Mouse (Mus musculus) intestine, embryonic 16.5 days (tissue): Measurements from ENCODE around the gene Pkp4. TPM values are rescaled to one million over a fixed set of nuclear protein-coding genes. Genes with fewer than 3 reads are reported as not detected.
"Not testable (repeated sequence)": the region's sequence is repeated elsewhere in the genome, so short reads cannot be mapped to it uniquely, and the experiment has no call there.

ENCODE experiments used
- ATAC-seq: fragments of 200-750 bp; cut with Nextera tagmentation; 2 replicates; pipeline ENCODE4 v1.8.0; 2017; ENCODE audit warnings: moderate TSS enrichment, moderate library complexity
- H3K27ac ChIP-seq: fragments of 300-500 bp; sonication (generic); 2 replicates; pipeline ENCODE4 v1.5.1; 2014; ENCODE audit warnings: mild to moderate bottlenecking, low read length
- H3K27me3 ChIP-seq: fragments of 300-500 bp; sonication (generic); replicated peaks from 2 replicates; pipeline ENCODE4 v1.6.1; 2014; ENCODE audit warnings: low read length, control low read depth, mixed read lengths; ENCODE audit not compliant: control insufficient read depth, insufficient read depth
- H3K36me3 ChIP-seq: fragments of 300-500 bp; sonication (generic); 2 replicates; pipeline ENCODE4 v1.6.1; 2014; ENCODE audit warnings: low read length, control low read depth; ENCODE audit not compliant: control insufficient read depth, insufficient read depth
- H3K4me1 ChIP-seq: fragments of 300-500 bp; sonication (generic); 2 replicates; pipeline ENCODE4 v1.6.1; 2014; ENCODE audit warnings: low read length, control low read depth, mixed read lengths; ENCODE audit not compliant: control insufficient read depth, insufficient read depth
- H3K4me2 ChIP-seq: fragments of 300-500 bp; sonication (generic); 2 replicates; pipeline ENCODE4 v1.6.1; 2014; ENCODE audit warnings: low read depth, low read length, control low read depth
- H3K4me3 ChIP-seq: fragments of 300-500 bp; sonication (generic); 2 replicates; pipeline ENCODE4 v1.5.1; 2014; ENCODE audit warnings: mild to moderate bottlenecking, low read length
- H3K9ac ChIP-seq: fragments of 300-500 bp; sonication (generic); 2 replicates; pipeline ENCODE4 v1.6.1; 2014; ENCODE audit warnings: low read depth, low read length
- H3K9me3 ChIP-seq: fragments of 300-500 bp; sonication (generic); 2 replicates; pipeline ENCODE4 v1.6.1; 2016; ENCODE audit warnings: low read length, control low read depth; ENCODE audit not compliant: control insufficient read depth
- WGBS: fragments of 180-500 bp; shearing (Covaris S2); extraction: QIAGEN DNeasy Blood & Tissue Kit; methylation state at CpG from one replicate; pipeline ENCODE4 v1.1.7; 2014; 5-methylcytosine and 5-hydroxymethylcytosine counted together
- polyA plus RNA-seq: library from polyadenylated mRNA; unstranded; fragments of >200 nt; fragmentation: Nextera tagmentation; extraction: Ambion mirVana; gene quantifications from 2 replicates; pipeline ENCODE4 v1.2.1, GENCODE M21; 2015

Pkp4 gene
- polyA plus RNA-seq, 1 experiment from 2014 or later = 17.3 TPM

DNA sequence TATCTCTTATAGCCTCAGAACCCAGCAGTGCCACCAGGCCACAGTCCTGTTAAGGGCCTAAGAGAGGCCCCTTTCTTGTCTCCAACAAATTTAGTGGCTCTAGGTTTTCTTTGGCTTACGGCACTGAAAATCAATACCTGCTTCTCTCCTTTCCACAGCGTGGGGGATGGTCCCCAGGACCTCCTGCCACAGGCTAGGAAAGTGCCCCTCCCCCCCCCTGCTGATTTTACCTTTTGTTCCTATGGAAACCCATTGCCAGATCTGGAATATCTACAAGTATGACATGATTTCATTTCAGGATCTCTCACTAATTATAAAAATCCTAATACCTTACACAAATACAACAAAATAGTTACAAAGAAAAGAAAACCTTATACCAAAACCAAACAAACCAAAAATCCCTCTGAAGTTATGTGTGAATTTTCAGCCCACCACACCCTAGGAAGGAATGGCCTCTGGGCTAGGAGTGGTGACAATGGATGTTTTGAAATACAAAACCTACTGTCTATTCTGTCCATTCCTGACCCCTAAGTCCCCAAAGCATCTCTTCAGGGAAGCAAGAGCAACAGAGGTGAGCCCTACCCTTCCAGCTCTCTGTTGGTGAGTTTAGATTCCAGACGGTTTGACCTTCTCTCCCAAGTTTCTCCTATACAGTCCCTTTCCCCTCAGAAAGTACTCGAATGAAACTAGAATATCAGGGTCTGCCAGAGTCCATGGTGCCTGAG, 224.7 kb downstream of the Pkp4 start:
- no peaks in the 10 kb centered on the region for H3K9me3 ChIP-seq
- no peak overlapping the region for H3K27ac ChIP-seq
- no peak overlapping the region for H3K4me3 ChIP-seq
- H3K4me1 ChIP-seq = no peaks in the 10 kb centered on the region
- H3K36me3 ChIP-seq = no peaks in the 10 kb centered on the region
- H3K4me2 ChIP-seq = no peak overlapping the region
- ATAC-seq = no peak
- WGBS = 63% methylated on average over 4 of the region's 4 CpGs
- no peaks in the 10 kb centered on the region for H3K27me3 ChIP-seq
- no peak overlapping the region for H3K9ac ChIP-seq

- whole genome bisulfite sequencing = 87% methylated on average over 5 of the region's 5 CpGs
- H3K4me1 ChIP-seq = no peaks in the 10 kb centered on the region
- no peak overlapping the region for H3K4me3 ChIP-seq
- no peaks in the 10 kb centered on the region for H3K36me3 ChIP-seq
- H3K9me3 ChIP-seq = no peaks in the 10 kb centered on the region
- H3K27ac ChIP-seq = no peak overlapping the region
- H3K27me3 ChIP-seq = no peaks in the 10 kb centered on the region
- no peak overlapping the region for H3K9ac ChIP-seq
- no peak for ATAC-seq
- H3K4me2 ChIP-seq = no peak overlapping the region
Observed at GRCm38 (mm10) chr2:59389971-59390370, 229.3 kb downstream of the Pkp4 start.

DNA sequence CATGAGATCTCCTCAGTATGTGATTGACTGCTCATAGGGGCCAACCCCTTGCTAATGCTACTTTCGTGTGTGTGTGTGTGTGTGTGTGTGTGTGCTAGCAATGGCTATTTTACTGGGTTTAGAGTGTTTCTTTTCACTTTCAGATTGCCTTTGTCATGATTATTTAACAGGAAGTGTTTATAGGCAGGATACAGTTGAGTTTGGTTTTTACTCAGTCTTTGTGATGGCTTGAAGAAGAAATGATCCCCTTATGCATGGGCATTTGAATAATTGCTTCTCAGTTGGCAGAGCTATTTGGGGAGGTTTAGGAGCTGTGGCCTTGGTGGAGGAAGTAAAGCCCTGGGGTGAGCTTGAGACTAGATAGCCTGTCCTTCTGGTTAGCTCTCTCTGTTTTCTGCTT, 232.5 kb downstream of the Pkp4 start:
- Histone ChIP-seq H3K4me3 (no peak overlapping the region), H3K27ac (no peak overlapping the region), H3K4me1 (no peaks in the 10 kb centered on the region), H3K36me3 (no peaks in the 10 kb centered on the region), H3K27me3 (no peaks in the 10 kb centered on the region), H3K9ac (no peak overlapping the region), H3K9me3 (no peaks in the 10 kb centered on the region), H3K4me2 (no peak overlapping the region)
- ATAC-seq = no peak
- 68% methylated on average over 1 of the region's 1 CpGs for WGBS

GRCm38 (mm10) chr2:59394651-59395050, 234.0 kb downstream of the Pkp4 start:
- 96% methylated on average over 4 of the region's 4 CpGs for WGBS
- H3K9ac ChIP-seq = no peak overlapping the region
- H3K36me3 ChIP-seq = no peaks in the 10 kb centered on the region
- no peak overlapping the region for H3K27ac ChIP-seq
- no peaks in the 10 kb centered on the region for H3K4me1 ChIP-seq
- H3K4me3 ChIP-seq = no peak overlapping the region
- H3K4me2 ChIP-seq = no peak overlapping the region
- no peaks in the 10 kb centered on the region for H3K9me3 ChIP-seq
- H3K27me3 ChIP-seq = no peaks in the 10 kb centered on the region
- ATAC-seq = no peak

DNA sequence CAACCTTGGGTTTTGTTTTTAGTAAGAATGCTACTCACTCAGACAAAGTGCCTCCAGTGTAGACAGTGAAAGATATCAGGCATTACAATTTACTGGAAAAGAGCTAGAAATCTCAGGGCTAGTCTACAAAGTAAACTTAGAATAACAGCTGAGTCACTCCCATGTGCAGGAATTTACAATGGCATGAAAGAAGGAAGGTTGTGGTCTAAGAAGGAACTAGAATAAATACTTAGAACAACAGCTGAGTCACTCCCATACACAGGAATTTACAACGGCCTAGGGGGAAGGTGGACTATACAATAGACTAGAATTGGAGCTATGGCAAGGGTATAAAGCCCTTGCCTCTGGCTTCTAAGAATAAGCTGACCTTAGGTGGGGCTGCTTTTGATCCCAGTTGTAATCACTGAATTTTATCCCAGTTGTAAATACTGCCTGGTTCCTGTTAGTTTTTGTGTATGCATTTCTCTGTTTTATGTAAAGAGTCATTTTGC, 234.6 kb downstream of the Pkp4 start:
- not testable (repeated sequence) for H3K9me3 ChIP-seq, H3K36me3 ChIP-seq, H3K4me2 ChIP-seq, ATAC-seq, H3K27ac ChIP-seq, H3K4me1 ChIP-seq, H3K27me3 ChIP-seq, H3K9ac ChIP-seq, H3K4me3 ChIP-seq
- 66% methylated on average over 1 of the region's 1 CpGs for WGBS

DNA sequence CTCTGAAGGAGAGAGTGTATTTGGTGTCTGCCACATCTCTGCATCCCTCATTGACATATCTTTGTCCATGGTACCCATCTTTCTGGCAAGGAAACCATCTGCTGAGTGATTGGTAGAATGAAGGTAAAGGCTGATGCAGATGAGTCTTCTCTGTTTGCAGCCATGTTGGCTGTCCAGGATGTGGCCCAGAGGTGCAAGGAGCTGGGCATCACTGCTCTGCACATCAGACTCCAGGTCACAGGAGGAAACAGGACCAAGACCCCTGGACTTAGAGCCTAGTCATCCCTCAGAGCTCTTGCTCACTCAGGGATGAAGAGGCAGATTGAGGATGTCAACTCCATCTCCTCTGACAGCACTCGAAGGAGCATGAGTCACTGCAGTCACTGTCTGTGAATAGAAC, 235.9 kb downstream of the Pkp4 start:
- no peak overlapping the region for H3K27ac ChIP-seq
- no peak overlapping the region for H3K4me2 ChIP-seq
- no peaks in the 10 kb centered on the region for H3K4me1 ChIP-seq
- WGBS = 78% methylated on average over 1 of the region's 1 CpGs
- no peaks in the 10 kb centered on the region for H3K27me3 ChIP-seq
- no peak overlapping the region for H3K9ac ChIP-seq
- ATAC-seq = no peak
- H3K36me3 ChIP-seq = no peaks in the 10 kb centered on the region
- H3K9me3 ChIP-seq = no peaks in the 10 kb centered on the region
- H3K4me3 ChIP-seq = no peak overlapping the region

DNA sequence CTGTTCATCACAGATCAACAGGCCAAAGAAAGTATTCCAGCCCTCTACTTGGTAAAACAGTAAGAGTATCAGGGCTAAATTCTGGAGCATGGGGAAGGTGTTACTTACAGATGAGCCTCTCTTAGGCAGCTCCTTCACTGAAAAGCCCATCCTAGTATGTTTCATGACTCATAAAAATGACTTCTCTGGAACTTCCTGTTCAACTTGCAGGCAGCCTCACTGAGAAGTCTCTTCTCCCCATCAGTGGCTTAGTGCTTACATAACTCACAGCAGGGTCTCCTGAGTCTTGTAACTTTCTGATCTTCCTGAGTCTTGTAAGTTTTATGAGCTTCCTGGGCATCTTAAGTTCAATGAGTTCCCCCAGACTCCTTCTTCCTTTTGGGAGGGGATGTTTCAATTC, 236.9 kb downstream of the Pkp4 start:
- H3K9me3 ChIP-seq = no peaks in the 10 kb centered on the region
- H3K4me3 ChIP-seq = no peak overlapping the region
- H3K4me1 ChIP-seq = 0 out of 2 replicates have a peak, but pooled peaks cover 3% of the 10 kb centered on the region
- no peaks in the 10 kb centered on the region for H3K36me3 ChIP-seq
- H3K27ac ChIP-seq = no peak overlapping the region
- no peaks in the 10 kb centered on the region for H3K27me3 ChIP-seq
- no peak overlapping the region for H3K9ac ChIP-seq
- no peak overlapping the region for H3K4me2 ChIP-seq
- no peak for ATAC-seq

GRCm38 (mm10) chr2:59400901-59401378, 240.3 kb downstream of the Pkp4 start:
- WGBS = 71% methylated on average over 2 of the region's 2 CpGs
- Histone ChIP-seq H3K9me3 (no peaks in the 10 kb centered on the region), H3K9ac (no peak overlapping the region), H3K4me1 (0 out of 2 replicates have a peak, but pooled peaks cover 3% of the 10 kb centered on the region), H3K4me2 (no peak overlapping the region), H3K27me3 (no peaks in the 10 kb centered on the region), H3K4me3 (no peak overlapping the region), H3K36me3 (no peaks in the 10 kb centered on the region), H3K27ac (no peak overlapping the region)
- peak; percentile 68 for ATAC-seq

DNA sequence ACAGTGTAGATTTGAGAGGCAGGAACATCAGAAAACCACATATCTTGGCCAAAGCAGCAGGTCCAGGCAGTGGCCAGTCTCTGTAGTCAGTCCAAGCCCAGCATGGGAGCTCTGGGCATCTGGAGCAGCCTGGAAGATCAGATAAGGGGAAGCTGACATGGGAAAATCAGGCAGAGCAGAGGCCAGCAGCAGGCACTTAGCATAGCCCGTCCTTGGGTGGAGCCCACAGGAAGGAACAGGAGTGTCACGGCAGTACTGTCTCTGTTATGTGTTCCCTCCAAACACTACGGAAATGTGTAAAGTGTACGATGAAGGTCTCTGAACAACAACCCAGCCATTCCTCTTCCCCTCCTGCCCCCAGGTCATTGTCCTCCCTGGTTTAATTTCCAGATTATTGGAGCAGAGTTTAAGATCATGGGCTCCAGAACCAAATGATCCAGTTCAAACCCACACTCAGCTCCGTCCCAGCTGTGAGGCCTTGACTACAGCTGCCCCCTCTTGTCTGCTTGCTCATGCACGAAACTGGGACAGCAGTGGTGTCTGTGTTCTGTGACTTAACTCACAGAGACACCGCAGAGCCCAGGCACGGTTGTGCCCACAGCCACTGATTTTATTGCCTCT, 241.3 kb downstream of the Pkp4 start:
- no peaks in the 10 kb centered on the region for H3K27me3 ChIP-seq
- 41% methylated on average over 8 of the region's 8 CpGs for WGBS
- ATAC-seq = peak; percentile 88
- peak overlapping the region; percentile 68 for H3K27ac ChIP-seq
- no peak overlapping the region for H3K4me3 ChIP-seq
- 0 out of 2 replicates have a peak, but pooled peaks cover 3% of the 10 kb centered on the region for H3K4me1 ChIP-seq
- H3K9me3 ChIP-seq = no peaks in the 10 kb centered on the region
- no peak overlapping the region for H3K9ac ChIP-seq
- H3K36me3 ChIP-seq = no peaks in the 10 kb centered on the region
- no peak overlapping the region for H3K4me2 ChIP-seq
